Mouse (Mus musculus) B cell, adult 2 months (primary cell): ENCODE results near the gene Lsr.
"Not testable (repeated sequence)": the region's sequence is repeated elsewhere in the genome, so short reads cannot be mapped to it uniquely, and the experiment has no call there.

Experiments used
- DNase-seq, 2 experiments: peaks; one replicate each; pipeline ENCODE4 v3.0.0; 2022

The Lsr gene

DNA sequence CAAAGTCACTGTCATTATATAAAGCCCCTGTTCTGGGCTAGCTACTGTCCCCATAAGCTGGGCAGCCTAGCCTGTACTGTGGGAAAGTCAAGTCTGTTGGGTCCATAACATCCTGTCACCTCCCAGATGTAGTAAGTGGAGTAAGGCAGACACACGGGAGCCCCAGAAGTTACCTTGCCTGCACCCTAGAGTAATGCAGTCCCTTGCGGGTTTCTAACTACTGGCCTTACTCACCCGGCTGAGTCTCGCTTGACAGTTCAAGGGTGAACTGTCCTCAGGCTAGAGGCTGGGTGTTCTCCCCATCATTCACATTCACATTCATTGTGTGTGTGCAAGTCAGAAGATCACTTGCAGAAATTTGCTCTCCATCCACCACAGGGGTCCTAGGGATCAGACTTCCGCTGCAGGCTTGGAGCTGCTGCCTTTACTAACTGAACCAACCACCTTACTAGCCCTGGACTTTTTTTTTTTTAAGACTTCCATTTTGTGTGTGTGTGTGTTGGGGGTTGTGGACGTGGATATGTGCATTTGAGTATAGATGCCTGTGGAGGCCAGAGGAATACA lies 13.4 kb downstream of the Lsr start:
- DNase-seq: no peak

DNA sequence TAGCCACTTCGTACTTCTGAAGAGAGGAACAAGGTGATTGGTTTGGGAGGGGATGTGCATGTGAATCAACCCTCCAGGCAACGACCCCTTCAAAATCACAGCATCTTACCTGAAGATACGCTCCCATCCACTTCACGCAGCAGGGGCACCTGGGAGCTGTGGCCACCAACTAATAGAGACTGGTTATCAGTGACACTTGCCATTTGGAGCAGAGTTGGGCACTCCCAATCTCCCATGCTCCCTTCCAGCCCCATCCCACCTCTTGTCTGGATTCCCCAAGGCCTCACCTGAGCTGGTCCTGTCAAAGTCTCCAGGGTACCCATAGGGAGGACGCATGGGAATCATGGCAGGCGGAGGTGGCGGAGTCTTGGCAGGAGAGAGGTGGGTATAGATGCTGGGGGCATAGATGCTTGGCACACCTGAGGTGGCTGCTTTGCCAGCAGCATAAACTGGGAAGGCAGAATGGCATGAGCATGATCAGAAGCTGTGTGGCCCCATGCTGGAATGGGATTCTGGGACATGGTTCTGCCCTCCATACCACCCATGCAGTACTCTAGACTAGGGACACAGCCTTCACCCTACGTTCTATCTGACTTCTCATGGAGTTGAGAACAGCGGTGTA lies 14.3 kb downstream of the Lsr start:
- no peak for DNase-seq

DNA sequence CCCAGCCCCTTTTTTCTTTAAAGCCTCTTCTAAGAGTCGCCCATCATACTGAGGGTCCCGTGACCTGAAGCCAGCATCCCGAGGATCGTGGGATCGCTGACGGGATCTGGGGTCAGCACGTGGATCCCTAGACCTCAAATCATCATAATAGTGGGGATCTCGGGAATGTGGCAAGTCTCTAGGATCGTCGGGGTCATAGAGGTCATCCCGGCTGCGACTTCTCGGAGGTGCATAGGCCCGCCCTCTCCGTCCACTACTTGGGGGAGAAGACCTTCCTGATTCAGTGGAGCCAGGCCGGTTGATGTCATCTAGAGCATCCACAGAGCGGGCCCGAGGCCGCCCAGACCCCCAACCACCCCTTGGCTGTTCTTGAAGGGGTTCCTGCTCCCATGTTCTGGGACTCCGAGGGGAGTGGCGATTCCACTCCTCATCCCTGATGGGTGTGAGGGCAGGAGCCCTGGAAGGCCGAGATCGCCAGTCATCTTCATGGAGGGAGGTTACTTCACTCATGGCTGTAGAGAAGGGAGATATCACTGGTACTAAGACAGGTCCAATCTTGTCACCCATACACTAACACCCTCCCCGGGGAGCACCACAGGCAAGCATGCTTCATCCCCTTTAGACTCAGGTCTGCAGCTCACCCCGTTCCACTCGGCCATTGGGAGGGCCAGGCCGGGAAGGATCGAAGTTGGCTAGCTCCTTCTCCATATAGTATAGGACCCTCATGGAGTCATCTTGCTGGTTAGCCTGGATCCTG lies 15.0 kb downstream of the Lsr start:
- DNase-seq: no peak

DNA sequence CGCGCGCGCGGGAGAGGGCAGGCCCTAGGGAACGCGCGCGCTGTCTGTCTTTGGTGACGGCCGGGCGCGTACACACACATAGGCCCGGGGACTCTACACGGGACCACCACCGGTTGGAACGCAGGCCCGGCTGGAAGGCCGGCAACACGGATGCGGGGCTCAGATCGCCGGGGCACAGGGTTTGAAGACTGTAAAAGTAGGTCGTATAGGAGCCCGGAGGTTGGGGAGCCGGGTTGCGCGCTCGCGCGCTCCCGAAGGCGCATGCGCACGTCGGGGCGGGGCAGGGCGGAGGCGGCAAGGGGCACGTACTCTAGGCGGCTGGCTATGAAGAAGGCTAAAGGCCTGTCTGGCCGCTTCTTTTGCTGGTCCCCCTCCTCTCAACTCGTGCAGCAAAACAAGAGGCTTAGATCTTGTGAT lies 15.9 kb downstream of the Lsr start:
- peak; percentile 94 to 96 for DNase-seq

DNA sequence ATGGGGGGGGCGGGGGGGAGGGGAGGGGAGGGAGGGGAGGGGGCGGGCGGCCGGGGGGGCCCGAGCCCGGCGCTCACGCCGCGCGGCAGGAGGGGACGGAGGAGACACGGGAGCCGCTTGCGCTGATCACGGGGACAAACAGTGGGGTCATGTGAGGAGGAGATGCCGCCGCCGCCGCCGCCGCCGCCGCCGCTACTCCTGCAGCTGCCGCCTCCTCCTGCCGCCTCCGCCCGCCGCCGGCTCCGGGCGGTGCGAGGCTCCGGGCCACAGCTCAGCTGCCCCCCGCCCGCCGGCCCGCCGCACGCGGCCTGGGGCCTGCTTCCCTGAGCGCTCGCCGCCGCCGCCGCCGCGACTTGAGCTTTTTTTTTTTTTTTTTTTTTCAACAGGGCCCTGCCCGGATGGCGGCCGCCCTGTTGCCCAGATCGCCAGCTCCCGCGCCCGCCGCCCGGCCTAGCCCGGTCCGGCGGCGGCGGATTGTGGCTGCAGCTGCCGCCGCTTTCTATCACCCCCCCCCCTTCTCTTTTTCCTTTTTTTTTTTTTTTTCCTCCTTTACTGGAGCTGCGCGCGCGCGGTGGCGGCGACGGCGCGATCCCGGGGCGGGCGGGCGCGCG lies 16.4 kb downstream of the Lsr start, which contains the start of gene Usf2:
Gene Usf2 (minus strand): TSS at position 48 of the 611 bp plus-strand sequence.
- DNase-seq: peak; percentile 81 to 84

DNA sequence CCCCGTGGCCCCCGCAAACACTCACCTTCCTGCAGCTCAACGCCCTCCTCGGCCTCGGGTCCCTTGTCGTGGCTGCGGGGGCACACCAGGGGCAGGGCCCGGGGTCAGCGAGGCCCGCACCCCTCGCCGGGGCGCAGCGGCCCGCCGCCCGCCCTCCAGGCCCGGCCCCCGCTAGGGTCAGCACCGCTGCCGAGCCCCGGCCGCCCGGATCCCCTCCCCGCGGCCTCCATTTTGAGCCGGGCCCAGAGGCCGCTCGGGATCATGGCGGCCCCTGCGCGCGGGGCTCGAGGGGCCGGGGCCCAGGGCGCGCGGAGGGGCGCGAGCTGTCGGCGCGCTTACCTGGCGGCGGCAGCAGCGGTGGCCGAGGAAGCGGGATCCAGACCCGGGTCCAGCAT lies 16.9 kb downstream of the Lsr start:
- DNase-seq: peak; percentile 64 to 75

DNA sequence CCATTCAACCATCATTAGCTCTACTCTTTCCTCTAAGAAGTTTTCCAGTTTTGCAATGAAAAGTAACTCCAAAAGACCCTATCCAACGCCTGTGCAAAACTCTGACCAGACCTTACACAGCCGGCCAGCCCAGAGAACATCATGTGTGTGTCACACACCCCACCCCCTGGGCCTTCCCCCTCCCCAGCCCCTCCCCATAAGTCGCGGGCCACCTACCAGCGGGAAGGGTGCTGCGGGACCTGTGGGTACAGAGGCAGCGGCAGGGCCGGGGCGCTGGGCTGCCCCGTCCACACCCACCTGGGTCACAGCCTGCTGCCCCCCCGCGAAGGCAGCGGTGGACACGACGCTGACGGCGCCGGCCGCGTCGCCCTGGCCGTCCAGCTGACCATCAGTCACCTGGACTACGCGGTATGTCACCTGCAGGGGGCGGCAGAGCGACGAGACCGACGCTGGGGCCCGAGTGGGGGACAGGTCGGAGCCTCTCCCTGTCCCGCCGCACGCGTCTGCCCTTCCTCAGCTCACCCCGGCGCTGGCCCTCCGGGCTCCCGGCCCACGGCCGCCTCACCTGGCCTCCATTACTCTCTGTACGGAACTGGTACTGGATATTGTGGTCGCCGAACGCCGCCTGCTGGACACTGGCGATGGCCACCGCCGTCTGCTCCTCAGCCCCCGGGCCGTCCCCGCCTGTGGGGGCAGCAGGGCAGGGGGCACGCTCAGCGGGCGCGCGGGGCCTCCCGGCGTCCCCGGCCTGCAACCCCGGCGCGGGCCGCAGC lies 17.5 kb downstream of the Lsr start:
- peak; percentile 81 to 83 for DNase-seq

DNA sequence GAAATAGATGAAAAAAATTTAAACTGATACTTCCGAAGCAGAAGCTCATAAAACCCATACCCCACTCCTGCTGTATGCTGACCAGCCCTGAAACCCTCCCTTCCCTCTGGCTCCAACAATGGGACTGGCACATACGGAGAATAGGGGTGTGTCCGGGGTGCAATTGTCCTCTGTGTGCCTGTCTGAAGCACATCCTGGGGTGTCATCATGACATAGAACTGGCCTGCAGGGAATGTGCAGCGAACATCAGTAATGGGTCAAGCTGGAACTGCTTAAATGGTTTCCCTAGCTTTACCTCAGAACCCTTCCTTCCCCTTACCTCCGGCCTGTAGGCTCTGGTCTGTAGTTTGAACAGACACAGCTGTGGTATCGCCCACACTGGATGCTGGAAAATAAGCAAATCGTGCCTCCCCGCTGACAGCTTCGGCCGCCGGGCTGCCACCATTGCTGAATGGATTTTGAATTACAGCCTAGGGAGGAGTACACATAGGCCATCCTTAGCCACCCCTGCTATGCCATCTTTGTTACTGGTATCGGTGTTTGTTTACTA lies 18.2 kb downstream of the Lsr start:
- no peak for DNase-seq

DNA sequence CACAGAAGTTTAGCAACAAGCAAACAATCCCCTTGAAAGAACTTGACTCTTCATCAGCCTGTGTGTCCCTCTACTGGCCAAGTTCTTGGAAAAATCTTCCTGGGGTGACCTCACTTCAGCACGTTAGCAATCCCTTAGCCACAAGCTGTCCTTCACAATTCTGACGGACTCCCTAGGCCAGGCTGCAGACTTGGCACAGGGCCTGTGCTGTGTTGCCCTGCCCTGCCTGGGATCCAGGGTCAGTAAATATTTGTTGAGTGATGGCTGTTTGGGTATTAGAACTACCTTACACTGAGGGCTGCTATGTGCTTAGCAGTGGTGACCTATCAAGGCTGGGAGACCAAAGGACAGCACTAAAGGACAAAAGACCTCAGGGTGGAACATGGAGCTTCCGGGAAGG lies 19.2 kb downstream of the Lsr start:
- DNase-seq: no peak

DNA sequence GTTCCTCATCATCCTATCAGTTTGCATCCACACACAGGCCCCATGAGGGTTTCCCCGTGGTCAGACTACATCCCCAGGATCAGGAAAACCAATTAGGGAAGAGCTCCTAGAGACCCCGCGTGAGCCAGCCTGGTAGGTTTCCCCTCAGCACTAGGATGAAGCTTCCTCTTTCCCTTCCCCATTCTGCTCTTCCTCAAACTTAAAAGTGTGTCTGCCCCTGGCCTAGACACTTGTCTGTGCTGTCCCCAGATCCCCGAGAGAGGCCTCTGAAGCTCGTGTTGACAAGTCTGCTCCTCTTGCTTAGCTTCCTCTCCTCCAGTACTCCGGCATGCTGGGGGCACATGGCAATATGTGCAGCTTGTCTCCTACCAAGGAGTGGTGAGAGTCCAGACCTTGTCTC lies 19.8 kb downstream of the Lsr start:
- peak; percentile 20 to 24 for DNase-seq

DNA sequence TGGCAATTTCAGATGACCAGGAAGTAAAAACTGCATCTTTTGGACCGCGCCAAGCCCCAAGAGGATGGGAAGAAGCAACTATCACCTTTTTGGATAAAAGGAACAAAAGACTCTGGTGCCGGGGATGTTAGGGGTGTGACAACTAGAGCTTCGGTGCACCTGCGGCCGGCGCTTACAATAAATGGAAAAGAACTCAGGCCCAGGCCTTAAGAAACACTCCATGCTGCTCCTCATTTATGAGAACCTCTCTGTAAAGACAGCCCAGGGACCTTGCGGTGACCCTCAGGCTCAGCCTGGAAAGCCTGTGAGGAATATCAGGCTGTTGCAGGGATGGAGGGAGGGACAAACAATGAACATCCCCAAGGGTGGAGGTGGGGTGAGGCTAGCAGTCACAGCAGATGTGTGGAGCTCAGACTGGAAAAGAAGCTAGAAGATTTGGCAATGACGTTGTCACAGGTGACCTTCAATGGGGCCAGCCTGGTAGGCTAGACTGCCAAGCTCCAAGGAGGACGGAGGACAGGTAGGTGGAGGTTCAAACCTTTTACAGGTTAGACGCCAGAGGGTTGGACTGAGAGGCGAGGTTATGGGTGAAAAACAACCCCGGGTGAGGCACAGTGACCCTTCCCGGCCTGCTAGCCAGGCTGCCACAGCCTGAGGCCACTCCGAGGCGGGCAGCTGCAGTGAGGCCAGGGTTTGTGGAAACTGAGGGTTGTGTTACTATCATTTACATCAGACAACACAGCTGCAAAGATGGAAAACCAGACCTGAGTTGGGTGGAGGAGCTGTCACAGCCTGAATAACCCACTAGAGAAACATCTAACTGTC lies 20.6 kb downstream of the Lsr start:
- no peak for DNase-seq

DNA sequence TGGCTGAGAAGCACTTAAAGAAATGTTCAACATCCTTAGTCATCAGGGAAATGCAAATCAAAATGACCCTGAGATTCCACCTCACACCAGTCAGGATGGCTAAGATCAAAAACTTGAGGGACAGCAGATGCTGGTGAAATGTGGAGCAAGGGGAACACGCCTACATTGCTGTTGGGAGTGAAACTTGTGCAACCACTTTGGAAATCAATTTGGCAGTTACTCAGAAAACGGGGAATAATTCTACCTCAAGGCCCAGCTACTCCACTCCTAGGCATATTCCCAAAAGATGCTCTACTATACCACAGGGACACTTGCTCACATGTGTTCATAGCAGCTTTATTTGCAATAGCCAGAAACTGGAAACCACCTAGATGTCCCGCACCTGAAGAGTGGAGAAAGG lies 23.4 kb downstream of the Lsr start:
- DNase-seq: not testable (repeated sequence)

DNA sequence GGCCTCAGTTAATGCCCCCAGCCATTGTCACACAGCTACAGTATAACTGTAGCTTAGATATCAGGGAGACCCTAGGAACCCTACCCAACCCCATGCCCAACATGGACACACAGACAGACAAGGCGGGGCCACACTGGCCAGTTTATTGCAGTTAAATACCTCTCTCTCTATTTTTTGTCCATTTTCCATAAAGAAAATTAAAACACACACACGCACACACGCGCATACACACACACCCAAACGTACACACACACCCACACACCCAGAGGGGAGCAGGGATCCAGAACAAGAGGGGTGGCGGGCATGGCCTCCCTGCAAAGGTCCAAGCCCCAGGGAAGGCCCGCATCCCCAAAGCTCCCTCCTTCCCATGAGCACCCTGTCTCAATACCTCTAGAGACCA lies 27.4 kb downstream of the Lsr start:
- no peak for DNase-seq

DNA sequence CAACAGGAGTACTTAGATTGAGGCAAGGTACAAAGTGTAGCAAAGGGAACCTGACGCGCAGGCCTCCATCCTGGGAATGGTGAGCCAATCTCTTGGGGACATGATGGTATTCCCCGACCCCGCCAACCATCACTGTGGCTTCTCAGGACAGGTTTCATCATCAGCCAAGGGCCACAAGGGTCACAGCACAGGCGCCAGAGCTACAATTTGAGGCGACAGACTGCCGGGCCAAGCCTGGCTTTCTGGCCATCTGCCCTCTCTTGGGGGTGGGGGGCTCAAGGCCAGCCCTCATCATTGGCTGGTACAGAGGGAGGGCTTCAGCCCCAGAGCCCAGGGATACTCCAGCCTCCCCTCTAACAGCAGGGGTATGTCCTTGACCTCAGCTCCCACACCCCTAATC lies 27.8 kb downstream of the Lsr start:
- DNase-seq: not testable (repeated sequence)

DNA sequence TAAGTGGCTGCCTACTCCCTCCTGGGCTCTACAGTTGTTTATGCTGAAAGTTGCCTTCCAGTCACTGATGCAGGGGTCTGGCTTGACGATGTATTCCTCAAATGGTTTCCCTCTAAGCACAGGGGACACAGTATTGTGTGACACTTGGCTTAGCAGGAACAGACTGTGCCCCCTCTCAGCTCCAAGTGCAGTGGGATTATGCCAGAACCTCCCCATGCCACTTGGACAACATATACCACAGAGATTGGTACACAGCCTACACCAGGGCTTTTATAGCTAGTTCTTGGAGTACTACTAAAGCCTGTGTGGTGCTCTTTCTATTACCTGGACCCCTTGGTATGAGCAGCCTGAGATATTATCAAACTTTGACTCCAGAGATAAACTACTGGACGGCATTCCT lies 28.6 kb downstream of the Lsr start:
- not testable (repeated sequence) for DNase-seq

DNA sequence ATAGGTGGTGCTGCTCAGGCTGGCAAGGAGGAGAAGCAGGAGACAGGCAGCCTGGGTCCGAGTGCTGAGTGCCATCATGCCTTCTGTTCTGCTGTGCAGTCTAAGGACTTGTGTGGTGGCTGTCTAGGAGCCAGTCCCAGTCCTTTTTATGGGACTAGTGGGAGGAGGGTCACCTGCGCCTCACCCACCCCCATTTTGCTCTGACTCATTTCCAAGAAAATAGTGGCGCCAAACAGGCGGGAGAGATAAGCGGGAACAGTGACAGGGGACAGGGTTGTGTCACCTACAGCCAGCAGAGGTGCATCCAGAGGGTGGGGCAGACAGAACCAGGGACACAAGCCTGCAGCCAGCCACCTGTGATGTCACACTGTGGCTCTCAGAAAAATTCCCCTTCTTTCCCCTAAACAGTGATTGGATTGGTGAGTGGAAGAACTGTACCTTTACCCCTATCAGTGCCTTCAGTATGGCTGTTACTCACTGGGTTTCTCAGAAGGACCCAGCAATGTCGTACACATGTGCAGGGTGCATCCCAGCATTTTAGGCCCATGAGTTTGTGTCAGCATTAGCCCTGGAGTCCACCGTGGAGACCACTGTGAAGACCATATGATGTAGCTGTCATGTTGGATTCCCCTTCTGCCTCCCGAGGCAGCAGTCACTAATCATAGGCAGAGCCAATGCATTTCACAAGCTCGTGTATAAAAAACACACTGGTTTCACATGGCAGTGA lies 29.2 kb downstream of the Lsr start, which contains the start of gene Hamp:
Gene Hamp (minus strand): TSS at position 124 of the 727 bp plus-strand sequence.
- no peak for DNase-seq

DNA sequence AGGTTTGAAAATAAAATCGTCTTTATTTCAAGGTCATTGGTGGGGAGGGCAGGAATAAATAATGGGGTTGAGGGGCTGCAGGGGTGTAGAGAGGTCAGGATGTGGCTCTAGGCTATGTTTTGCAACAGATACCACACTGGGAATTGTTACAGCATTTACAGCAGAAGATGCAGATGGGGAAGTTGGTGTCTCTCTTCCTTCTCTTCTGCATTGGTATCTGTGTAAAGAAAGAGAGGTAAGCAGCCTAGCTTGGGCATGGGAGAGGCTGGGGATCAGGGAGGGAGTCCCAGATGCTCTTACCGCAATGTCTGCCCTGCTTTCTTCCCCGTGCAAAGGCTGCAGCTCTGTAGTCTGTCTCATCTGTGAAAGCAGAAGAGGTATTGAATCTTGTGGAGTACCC lies 30.9 kb downstream of the Lsr start:
- not testable (repeated sequence) for DNase-seq

DNA sequence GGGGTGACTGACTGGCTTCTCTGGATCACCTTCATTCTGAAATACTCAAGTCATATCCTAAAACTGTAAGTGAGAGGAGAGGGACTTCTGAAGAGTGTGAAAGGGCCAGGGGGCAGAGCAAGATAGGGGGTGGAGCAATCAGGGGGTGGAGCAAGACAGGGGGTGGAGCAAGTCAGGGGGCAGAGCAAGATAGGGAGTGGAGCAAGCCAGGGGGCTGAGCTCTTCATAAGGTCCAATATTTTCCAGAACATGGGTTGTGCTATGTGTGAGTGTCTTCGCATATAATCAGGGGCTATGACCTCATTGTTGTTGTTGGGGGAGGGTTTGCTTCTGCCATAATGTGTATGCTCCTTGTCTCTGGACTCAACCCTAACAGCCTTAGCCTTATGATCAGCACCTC lies 33.2 kb downstream of the Lsr start:
- DNase-seq: not testable (repeated sequence)

DNA sequence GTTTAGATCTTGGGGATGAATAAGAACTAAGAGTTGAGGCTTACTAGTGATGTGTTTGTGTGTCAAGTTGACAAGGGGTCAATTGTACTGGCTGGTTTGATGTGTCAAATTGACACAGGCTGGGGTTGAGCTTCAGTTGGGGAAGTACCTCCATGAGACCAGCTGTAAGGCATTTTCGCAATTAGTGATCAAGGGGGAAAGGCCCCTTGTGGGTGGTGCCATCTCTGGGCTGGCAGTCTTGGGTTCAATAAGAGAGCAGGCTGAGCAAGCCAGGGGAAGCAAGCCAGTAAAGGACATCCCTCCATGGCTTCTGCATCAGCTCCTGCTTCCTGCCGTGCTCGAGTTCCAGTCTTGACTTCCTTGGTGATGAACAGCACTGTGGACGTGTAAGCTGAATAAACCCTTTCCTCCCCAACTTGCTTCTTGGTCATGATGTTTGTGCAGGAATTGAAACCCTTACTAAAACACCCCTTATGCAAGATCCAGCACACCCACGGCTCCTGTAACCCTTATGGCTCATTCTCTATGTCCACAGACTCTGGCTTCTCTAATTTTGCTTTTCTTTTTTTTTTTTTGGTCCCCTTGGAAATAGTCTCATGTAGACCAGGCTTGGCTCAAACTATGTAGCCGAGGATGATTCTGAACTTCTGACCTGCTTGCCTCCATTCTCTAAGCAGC lies 37.7 kb downstream of the Lsr start:
- DNase-seq: not testable (repeated sequence)

DNA sequence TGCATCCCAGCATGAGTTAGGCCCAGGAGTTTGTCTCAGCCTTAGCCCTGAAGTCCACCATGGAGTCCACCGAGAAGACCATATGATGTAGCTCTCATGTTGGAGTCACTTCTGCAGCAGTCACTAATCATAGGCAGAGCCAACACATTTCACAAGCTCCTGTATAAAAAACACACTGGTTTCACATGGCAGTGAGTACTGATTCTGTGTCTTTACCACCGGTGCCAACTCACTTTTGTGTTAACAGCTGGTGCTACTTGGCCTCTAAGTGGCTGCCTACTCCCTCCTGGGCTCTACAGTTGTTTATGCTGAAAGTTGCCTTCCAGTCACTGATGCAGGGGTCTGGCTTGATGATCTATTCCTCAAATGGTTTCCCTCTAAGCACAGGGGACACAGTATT lies 48.7 kb downstream of the Lsr start, which contains the start of gene Hamp2:
Gene Hamp2 (minus strand): TSS at position 101 of the 400 bp plus-strand sequence.
- DNase-seq: not testable (repeated sequence)
